Mouse (Mus musculus) myocyte (in vitro differentiated cells): ENCODE results near the gene Sh2b3. TPM values are rescaled to one million over a fixed set of nuclear protein-coding genes. Genes with fewer than 3 reads are reported as not detected.

Experiments
- H3K27me3 ChIP-seq: one replicate; pipeline ENCODE4 v1.6.1; 2011; ENCODE audit not compliant: control insufficient read depth, insufficient read depth, insufficient read length
- H3K36me3 ChIP-seq: one replicate; pipeline ENCODE4 v1.6.1; 2011; ENCODE audit not compliant: control insufficient read depth, insufficient read depth
- H3K4me2 ChIP-seq: one replicate; pipeline ENCODE4 v1.6.1; 2011; ENCODE audit warnings: low read depth, control low read depth
- H3K4me3 ChIP-seq: one replicate; pipeline ENCODE4 v1.5.1; 2011; ENCODE audit warnings: mild to moderate bottlenecking, control low read depth, moderate library complexity
- H3K79me2 ChIP-seq: one replicate; pipeline ENCODE4 v1.6.1; 2011; ENCODE audit not compliant: control insufficient read depth, insufficient read depth
- H3ac ChIP-seq: one replicate; pipeline ENCODE4 v1.6.1; 2011; ENCODE audit not compliant: control insufficient read depth, insufficient read length
- CEBPB ChIP-seq: IDR thresholded peaks from 2 replicates; pipeline ENCODE4 v1.6.1; 2011; ENCODE audit warnings: mild to moderate bottlenecking, moderate library complexity; ENCODE audit not compliant: poor library complexity, insufficient read depth, severe bottlenecking
- E2F4 ChIP-seq: IDR thresholded peaks from one replicate; pipeline ENCODE4 v1.6.1; 2011; ENCODE audit warnings: mild to moderate bottlenecking, control low read depth, moderate library complexity; ENCODE audit not compliant: insufficient read depth
- MAX ChIP-seq: IDR thresholded peaks from one replicate; pipeline ENCODE4 v1.6.1; 2011; ENCODE audit warnings: low read depth, mild to moderate bottlenecking, control low read depth
- MYOD1 ChIP-seq, 3 experiments: IDR thresholded peaks; one replicate each; pipeline ENCODE4 v1.6.1; 2011; ENCODE audit warnings: control low read depth in 2 of 3, low read depth in 2 of 3, mild to moderate bottlenecking in 2 of 3, moderate library complexity in 1 of 3; ENCODE audit not compliant: insufficient read length in 2 of 3, control insufficient read depth in 1 of 3
- MYOG ChIP-seq, 3 experiments: IDR thresholded peaks; one replicate each; pipeline ENCODE4 v1.6.1; 2011; ENCODE audit warnings: control low read depth in 2 of 3, low read depth in 2 of 3, mild to moderate bottlenecking in 2 of 3; ENCODE audit not compliant: insufficient read length in 2 of 3, control insufficient read depth in 1 of 3, insufficient read depth in 1 of 3
- POLR2A ChIP-seq: IDR thresholded peaks from one replicate; pipeline ENCODE4 v1.6.1; 2011; ENCODE audit warnings: low read depth, mild to moderate bottlenecking, control low read depth, moderate library complexity; ENCODE audit not compliant: insufficient read length
- POLR2AphosphoS2 ChIP-seq: IDR thresholded peaks from one replicate; pipeline ENCODE4 v1.6.1; 2011; ENCODE audit warnings: low read depth, control low read depth; ENCODE audit not compliant: insufficient read length
- REST ChIP-seq: IDR thresholded peaks from one replicate; pipeline ENCODE4 v1.6.1; 2011; ENCODE audit warnings: mild to moderate bottlenecking, control low read depth, moderate library complexity; ENCODE audit not compliant: insufficient read depth, insufficient read length
- SRF ChIP-seq: IDR thresholded peaks from one replicate; pipeline ENCODE4 v1.6.1; 2011; ENCODE audit warnings: low read depth; ENCODE audit not compliant: control insufficient read depth, insufficient read length
- TCF12 ChIP-seq: IDR thresholded peaks from one replicate; pipeline ENCODE4 v1.6.1; 2011; ENCODE audit warnings: mild to moderate bottlenecking, control low read depth; ENCODE audit not compliant: poor library complexity, insufficient read depth, severe bottlenecking
- TCF3 ChIP-seq: IDR thresholded peaks from one replicate; pipeline ENCODE4 v1.6.1; 2011; ENCODE audit warnings: low read depth, control low read depth; ENCODE audit not compliant: insufficient read length
- USF1 ChIP-seq: IDR thresholded peaks from one replicate; pipeline ENCODE4 v1.6.1; 2011; ENCODE audit warnings: low read depth, mild to moderate bottlenecking, control low read depth, moderate library complexity
- polyA plus RNA-seq: library from polyadenylated mRNA; unstranded; fragments of >200 nt; fragmentation: generic; extraction: Trizol; gene quantifications from one replicate; pipeline ENCODE4 v1.2.1, GENCODE M21; 2012; ENCODE audit warnings: missing spikeins

Gene Sh2b3
- polyA plus RNA-seq, 1 experiment: 37.4 TPM

DNA sequence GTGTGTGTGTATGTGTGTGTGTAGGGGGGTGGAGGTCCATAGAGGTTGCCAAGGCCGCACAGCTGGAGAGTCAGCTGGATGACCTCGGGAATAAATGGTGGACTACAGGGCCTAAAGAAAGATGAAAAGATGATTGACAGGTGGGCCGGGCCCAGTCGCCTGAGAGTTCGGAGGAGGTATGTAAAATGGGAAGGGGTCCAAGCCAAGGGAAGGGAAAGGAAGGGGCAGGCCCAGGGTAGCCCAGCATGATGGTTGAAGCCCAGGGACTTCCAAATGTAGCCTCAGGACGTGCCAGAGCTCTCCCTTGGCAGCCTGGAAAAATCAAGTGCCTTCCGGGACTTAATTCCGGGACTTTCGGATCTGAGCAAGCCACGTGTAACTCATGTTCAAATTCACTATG is 17.3 kb upstream of the Sh2b3 start:
- no peak overlapping the region for H3K4me3 ChIP-seq
- no peak overlapping the region for H3K4me2 ChIP-seq
- no peaks in the 10 kb centered on the region for H3K27me3 ChIP-seq
- H3K79me2 ChIP-seq: peaks cover 4% of the 10 kb centered on the region
- H3K36me3 ChIP-seq: no peaks in the 10 kb centered on the region
- TF ChIP-seq TCF12 (no peak), MYOG (IDR thresholded peaks at IDR 0.05; ENCODE audit: control insufficient read depth in 1 of 3, insufficient read depth in 1 of 3, insufficient read length in 2 of 3, low read depth in 2 of 3) (no peak), TCF3 (no peak), USF1 (no peak), MAX (no peak), CEBPB (no peak), E2F4 (no peak), SRF (no peak), MYOD1 (IDR thresholded peaks at IDR 0.05; ENCODE audit: control insufficient read depth in 1 of 3, insufficient read length in 2 of 3, low read depth in 2 of 3) (no peak), POLR2A (no peak)
- H3ac ChIP-seq: no peak overlapping the region

DNA sequence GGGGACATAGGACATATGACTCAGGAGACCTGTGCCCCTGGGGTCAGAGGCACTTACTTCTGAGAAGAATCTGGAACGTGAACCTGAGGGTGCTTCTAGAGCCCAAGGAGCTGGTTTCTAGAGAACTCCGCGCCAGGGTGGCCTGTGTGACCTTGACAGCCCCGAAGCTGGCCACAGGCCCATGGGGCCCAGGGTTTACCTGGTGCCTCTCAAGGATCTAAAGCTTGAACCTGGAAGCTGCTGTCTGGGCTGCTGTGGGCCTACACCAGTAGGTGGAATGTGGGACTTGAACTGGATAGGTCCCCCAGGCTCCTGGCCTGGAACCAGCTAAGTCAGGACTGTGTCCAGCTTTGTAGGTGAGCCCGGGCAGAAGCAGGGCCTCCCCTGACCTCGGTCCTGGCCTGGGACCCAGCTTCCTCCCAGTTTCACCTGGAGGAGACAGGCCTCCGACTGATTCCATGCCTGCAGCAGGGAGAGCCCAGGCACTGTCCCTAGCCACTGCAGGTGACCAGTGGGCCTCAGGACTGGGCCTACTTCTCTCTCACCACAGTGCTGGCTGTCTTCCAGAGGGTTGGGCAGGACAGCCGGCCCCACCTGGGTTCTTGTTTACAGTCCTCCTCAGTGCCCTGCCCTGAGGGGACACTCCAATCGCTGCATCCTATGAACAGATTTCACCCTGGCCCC is 16.1 kb upstream of the Sh2b3 start:
- Histone ChIP-seq H3K27me3 (no peaks in the 10 kb centered on the region), H3K79me2 (peaks cover 12% of the 10 kb centered on the region), H3K36me3 (no peaks in the 10 kb centered on the region), H3K4me3 (no peak overlapping the region), H3K4me2 (no peak overlapping the region), H3ac (no peak overlapping the region)
- TF ChIP-seq SRF (no peak), MYOD1 (IDR thresholded peaks at IDR 0.05; ENCODE audit: control insufficient read depth in 1 of 3, insufficient read length in 2 of 3, low read depth in 2 of 3) (no peak), CEBPB (no peak), POLR2A (no peak), USF1 (no peak), MAX (no peak), TCF3 (no peak), POLR2AphosphoS2 (no peak), MYOG (IDR thresholded peaks at IDR 0.05; ENCODE audit: control insufficient read depth in 1 of 3, insufficient read depth in 1 of 3, insufficient read length in 2 of 3, low read depth in 2 of 3) (no peak), TCF12 (no peak), REST (no peak), E2F4 (no peak)

DNA sequence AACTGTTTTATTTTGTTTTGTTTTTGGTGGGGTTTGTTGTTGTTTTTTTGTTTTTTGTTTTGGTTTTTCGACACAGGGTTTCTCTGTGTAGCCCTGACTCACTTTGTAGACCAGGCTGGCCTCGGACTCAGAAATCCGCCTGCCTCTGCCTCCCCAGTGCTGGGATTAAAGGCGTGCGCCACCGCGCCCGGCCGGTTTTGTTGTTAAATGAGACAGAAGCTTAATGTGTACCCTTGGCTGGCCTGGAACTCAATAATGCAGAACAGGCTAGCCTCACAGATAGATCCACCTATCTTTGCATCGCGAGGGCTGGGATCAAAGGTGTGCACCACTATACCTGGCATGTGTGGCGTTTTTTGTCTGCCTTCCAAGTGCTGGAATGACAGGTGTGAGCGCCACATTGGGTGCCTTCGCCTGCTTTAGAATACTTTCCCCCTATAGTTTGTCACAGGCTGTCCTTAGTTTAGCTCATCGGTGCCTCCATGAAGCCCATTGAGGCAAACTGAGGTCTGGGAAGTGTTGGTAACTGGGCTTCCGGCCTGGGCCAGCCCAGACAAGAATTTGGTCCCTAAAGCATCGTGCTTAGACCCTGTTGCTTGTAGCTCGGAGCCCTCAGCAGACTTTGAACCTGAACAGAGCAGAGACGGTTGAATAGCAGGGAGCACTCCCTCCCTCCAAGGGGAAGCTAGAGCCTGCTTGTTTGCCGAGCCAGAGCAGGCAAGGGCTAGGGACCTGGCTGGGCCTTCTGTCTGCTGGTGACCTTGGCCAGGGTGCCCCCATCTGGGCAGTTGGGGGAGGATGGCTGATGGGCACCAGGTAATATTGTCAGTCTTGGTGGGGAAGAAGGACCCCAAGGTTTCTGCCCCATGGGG is 12.3 kb upstream of the Sh2b3 start:
- peak overlapping the region; percentile 82 for H3K4me2 ChIP-seq
- peaks cover 12% of the 10 kb centered on the region for H3K79me2 ChIP-seq
- no peak for TF ChIP-seq REST
- no peak for TF ChIP-seq E2F4
- TF ChIP-seq TCF3: no peak
- no peak for TF ChIP-seq POLR2AphosphoS2
- TF ChIP-seq CEBPB: no peak
- TF ChIP-seq SRF: no peak
- no peak for TF ChIP-seq POLR2A
- TF ChIP-seq USF1: no peak
- no peak for TF ChIP-seq MAX
- no peak for TF ChIP-seq MYOG (IDR thresholded peaks at IDR 0.05; ENCODE audit: control insufficient read depth in 1 of 3, insufficient read depth in 1 of 3, insufficient read length in 2 of 3, low read depth in 2 of 3)
- TF ChIP-seq MYOD1 (IDR thresholded peaks at IDR 0.05; ENCODE audit: control insufficient read depth in 1 of 3, insufficient read length in 2 of 3, low read depth in 2 of 3): no peak
- TF ChIP-seq TCF12: no peak
- no peaks in the 10 kb centered on the region for H3K36me3 ChIP-seq
- H3K4me3 ChIP-seq: peak overlapping the region; percentile 59
- H3K27me3 ChIP-seq: no peaks in the 10 kb centered on the region
- H3ac ChIP-seq: peak overlapping the region; percentile 53

DNA sequence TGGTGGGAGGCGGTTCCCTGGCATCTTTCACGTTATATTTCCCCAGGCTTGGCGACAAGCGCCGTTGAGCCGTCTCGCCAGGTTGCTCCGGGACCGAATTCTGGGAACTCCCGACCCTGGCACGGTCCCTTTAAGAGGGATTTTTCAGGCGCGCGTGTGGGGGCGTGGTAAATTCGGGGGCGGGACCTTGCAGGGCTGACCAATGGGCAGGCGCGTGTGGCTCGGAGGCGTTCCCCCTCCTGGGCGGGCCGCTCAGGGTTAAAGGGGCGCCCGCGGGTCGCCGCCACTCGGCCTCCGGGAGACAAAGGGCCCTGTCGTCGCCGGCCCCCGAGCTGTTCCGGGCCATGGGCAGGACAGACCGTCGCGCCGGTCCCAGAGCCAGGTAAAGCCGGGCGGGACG is 11.3 kb upstream of the Sh2b3 start, which contains the start of gene Pheta1:
TSS of gene Pheta1 (plus strand) at position 242 of the 400 bp plus-strand sequence.
- Histone ChIP-seq H3K79me2 (peaks cover 12% of the 10 kb centered on the region), H3K27me3 (no peaks in the 10 kb centered on the region), H3ac (peak within 1 kb of the TSS; percentile 53), H3K4me3 (peak within 1 kb of the TSS; percentile 59), H3K4me2 (peak within 1 kb of the TSS; percentile 98), H3K36me3 (no peaks in the 10 kb centered on the region)
- TF ChIP-seq MYOG (IDR thresholded peaks at IDR 0.05; ENCODE audit: control insufficient read depth in 1 of 3, insufficient read depth in 1 of 3, insufficient read length in 2 of 3, low read depth in 2 of 3) (peak in 1 of 3 experiments; percentile 17), REST (no peak), MYOD1 (IDR thresholded peaks at IDR 0.05; ENCODE audit: control insufficient read depth in 1 of 3, insufficient read length in 2 of 3, low read depth in 2 of 3) (peak in 1 of 3 experiments; percentile 33), POLR2AphosphoS2 (peak; percentile 62), TCF12 (no peak), TCF3 (no peak), POLR2A (peak; percentile 78)
